Mouse (Mus musculus): ENCODE results near the gene Gm42688. TPM values are rescaled to one million over a fixed set of nuclear protein-coding genes. Genes with fewer than 3 reads are reported as not detected.
"Not testable (repeated sequence)": the region's sequence is repeated elsewhere in the genome, so short reads cannot be mapped to it uniquely, and the experiment has no call there.

The Gm42688 gene
- polyA plus RNA-seq, 1 experiment: 1.9 TPM

- Histone ChIP-seq H3K4me1 (ENCODE audit: control insufficient read depth, insufficient read depth, low read length) (peaks cover 18% of the 10 kb centered on the region), H3K4me3 (ENCODE audit: insufficient read depth, low read length) (no peak overlapping the region), H3K27ac (ENCODE audit: insufficient read depth, low read length) (no peak overlapping the region)
- TF ChIP-seq CTCF (IDR thresholded peaks at IDR 0.05; ENCODE audit: borderline replicate concordance, insufficient read depth, low read length) (no peak), POLR2A (IDR thresholded peaks at IDR 0.05; ENCODE audit: low read depth, low read length) (no peak)
Measured at GRCm38 (mm10) chr6:83147280-83147679, 45.9 kb downstream of the Gm42688 start.

GRCm38 (mm10) chr6:83151721-83152120, 50.3 kb downstream of the Gm42688 start:
- Histone ChIP-seq H3K4me1 (ENCODE audit: control insufficient read depth, insufficient read depth, low read length) (no peaks in the 10 kb centered on the region; the same call in 1 of the 2 replicates), H3K4me3 (ENCODE audit: insufficient read depth, low read length) (no peak overlapping the region), H3K27ac (ENCODE audit: insufficient read depth, low read length) (no peak overlapping the region)
- no peak for TF ChIP-seq CTCF (IDR thresholded peaks at IDR 0.05; ENCODE audit: borderline replicate concordance, insufficient read depth, low read length)
- TF ChIP-seq POLR2A (IDR thresholded peaks at IDR 0.05; ENCODE audit: low read depth, low read length): no peak

DNA sequence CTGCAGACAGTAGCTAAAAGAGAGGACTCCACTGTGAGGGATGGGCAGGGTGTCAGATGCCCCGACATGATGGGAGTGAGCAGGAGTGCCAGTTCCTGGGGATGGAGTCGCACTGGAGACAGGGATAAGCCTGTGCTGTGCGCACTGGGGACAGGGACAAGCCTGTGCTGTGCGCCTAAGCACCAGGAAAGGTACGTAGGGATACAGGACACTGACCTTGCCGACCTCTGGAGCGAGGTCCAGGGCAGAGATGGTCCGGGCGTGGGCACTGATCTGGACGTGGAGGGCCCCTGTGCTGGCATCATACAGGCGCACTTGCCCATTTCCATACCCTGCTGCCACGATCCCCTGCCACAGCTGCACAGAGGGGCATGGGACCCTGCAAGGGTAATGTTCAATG, 51.6 kb downstream of the Gm42688 start:
- no peak for TF ChIP-seq CTCF (IDR thresholded peaks at IDR 0.05; ENCODE audit: borderline replicate concordance, insufficient read depth, low read length)
- H3K4me3 ChIP-seq (ENCODE audit: insufficient read depth, low read length): no peak overlapping the region
- H3K27ac ChIP-seq (ENCODE audit: insufficient read depth, low read length): no peak overlapping the region
- H3K4me1 ChIP-seq (ENCODE audit: control insufficient read depth, insufficient read depth, low read length): no peaks in the 10 kb centered on the region

DNA sequence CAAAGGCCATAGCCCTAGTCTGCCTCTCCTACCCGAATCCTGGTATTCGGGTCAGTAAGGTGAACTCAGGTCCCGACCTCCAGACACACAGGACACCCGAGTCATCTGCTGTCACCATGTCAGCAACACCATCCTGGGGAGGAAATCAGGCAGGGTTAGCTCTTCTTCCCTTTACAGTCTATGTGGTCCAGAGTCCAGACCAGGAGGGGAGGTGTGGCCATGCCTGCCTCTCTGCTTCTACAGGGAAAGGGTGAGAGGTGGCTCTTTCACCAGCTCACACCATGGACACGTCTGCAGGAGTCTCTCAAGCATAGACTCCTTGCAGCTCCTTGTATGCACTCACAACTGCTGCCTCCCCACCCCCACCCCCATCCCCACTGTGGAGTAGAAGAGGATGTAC, 52.1 kb downstream of the Gm42688 start:
- Histone ChIP-seq H3K4me3 (ENCODE audit: insufficient read depth, low read length) (no peak overlapping the region), H3K4me1 (ENCODE audit: control insufficient read depth, insufficient read depth, low read length) (no peaks in the 10 kb centered on the region), H3K27ac (ENCODE audit: insufficient read depth, low read length) (no peak overlapping the region)
- TF ChIP-seq POLR2A (IDR thresholded peaks at IDR 0.05; ENCODE audit: low read depth, low read length): no peak

- H3K4me3 ChIP-seq (ENCODE audit: insufficient read depth, low read length): peak overlapping the region; percentile 59
- TF ChIP-seq POLR2A (IDR thresholded peaks at IDR 0.05; ENCODE audit: low read depth, low read length) (no peak), CTCF (IDR thresholded peaks at IDR 0.05; ENCODE audit: borderline replicate concordance, insufficient read depth, low read length) (no peak)
- no peak overlapping the region for H3K27ac ChIP-seq (ENCODE audit: insufficient read depth, low read length)
- no peaks in the 10 kb centered on the region for H3K4me1 ChIP-seq (ENCODE audit: control insufficient read depth, insufficient read depth, low read length)
Measured at GRCm38 (mm10) chr6:83155552-83156238, 54.3 kb downstream of the Gm42688 start.

GRCm38 (mm10) chr6:83156259-83156684, 54.9 kb downstream of the Gm42688 start, which contains the start of the genes Wdr54 and 1700003E16Rik:
Wdr54 (minus strand) TSS chr6:83156397.
1700003E16Rik (plus strand) TSS chr6:83156404.
- no peaks in the 10 kb centered on the region for H3K4me1 ChIP-seq (ENCODE audit: control insufficient read depth, insufficient read depth, low read length)
- no peak within 1 kb of the TSS for H3K27ac ChIP-seq (ENCODE audit: insufficient read depth, low read length)
- peak within 1 kb of the TSS; percentile 59 for H3K4me3 ChIP-seq (ENCODE audit: insufficient read depth, low read length)
- TF ChIP-seq POLR2A (IDR thresholded peaks at IDR 0.05; ENCODE audit: low read depth, low read length) (peak; percentile 67), CTCF (IDR thresholded peaks at IDR 0.05; ENCODE audit: borderline replicate concordance, insufficient read depth, low read length) (no peak)

DNA sequence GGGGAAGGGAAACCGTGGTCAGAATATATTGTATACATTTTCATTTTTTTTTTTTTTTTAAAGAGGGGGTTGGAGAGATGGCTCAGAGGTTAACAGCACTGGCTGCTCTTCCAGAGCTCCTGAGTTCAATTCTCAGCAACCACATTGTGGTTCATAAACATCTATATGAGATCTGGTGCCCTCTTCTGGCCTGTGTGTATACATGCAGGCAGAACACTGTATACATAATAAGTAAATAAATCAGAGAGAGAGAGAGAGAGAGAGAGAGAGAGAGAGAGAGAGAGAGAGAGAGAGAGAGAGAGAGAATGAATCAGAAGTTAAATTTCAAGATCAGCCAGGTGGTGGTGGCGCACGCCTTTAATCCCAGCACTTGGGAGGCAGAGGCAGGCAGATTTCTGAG, 58.0 kb downstream of the Gm42688 start:
- not testable (repeated sequence) for H3K4me3 ChIP-seq (ENCODE audit: insufficient read depth, low read length); H3K27ac ChIP-seq (ENCODE audit: insufficient read depth, low read length); H3K4me1 ChIP-seq (ENCODE audit: control insufficient read depth, insufficient read depth, low read length)

Other genes starting within 250 kb of the Gm42688 start
- gene Sema4f, start 161.8 kb upstream of the Gm42688 start, polyA plus RNA-seq (2011; ENCODE audit: insufficient read length, low read depth, missing spikeins): 1.3 and 2.7 TPM in 2 replicates
- gene M1ap, start 154.7 kb upstream of the Gm42688 start, polyA plus RNA-seq (2011; ENCODE audit: insufficient read length, low read depth, missing spikeins): 0.78 TPM in 1 of 2 replicates, not detected in the other
- 37.9 and 56.4 TPM in 2 replicates for gene Dok1, start 68.1 kb upstream of the Gm42688 start, polyA plus RNA-seq (2011; ENCODE audit: insufficient read length, low read depth, missing spikeins)
- gene Loxl3, start 67.4 kb upstream of the Gm42688 start, polyA plus RNA-seq (2011; ENCODE audit: insufficient read length, low read depth, missing spikeins): 124 and 241 TPM in 2 replicates
- gene Aup1, start 47.1 kb upstream of the Gm42688 start, polyA plus RNA-seq (2011; ENCODE audit: insufficient read length, low read depth, missing spikeins): 129 and 133 TPM in 2 replicates
- gene Htra2, start 46.3 kb upstream of the Gm42688 start, polyA plus RNA-seq (2011; ENCODE audit: insufficient read length, low read depth, missing spikeins): 56.3 and 60.8 TPM in 2 replicates
- 0.25 and 0.84 TPM in 2 replicates for gene Dqx1, start 43.8 kb upstream of the Gm42688 start, polyA plus RNA-seq (2011; ENCODE audit: insufficient read length, low read depth, missing spikeins)
- not detected in 2 replicates for gene Tlx2, start 31.3 kb upstream of the Gm42688 start, polyA plus RNA-seq (2011; ENCODE audit: insufficient read length, low read depth, missing spikeins)
- gene Pcgf1, start 23.7 kb upstream of the Gm42688 start, polyA plus RNA-seq (2011; ENCODE audit: insufficient read length, low read depth, missing spikeins): 12.1 and 15.2 TPM in 2 replicates
- not detected in 2 replicates for gene Lbx2, start 15.2 kb upstream of the Gm42688 start, polyA plus RNA-seq (2011; ENCODE audit: insufficient read length, low read depth, missing spikeins)
- 0.60 TPM in 1 of 2 replicates, not detected in the other for gene Ccdc142, start within 50 bp of the Gm42688 start, polyA plus RNA-seq (2011; ENCODE audit: insufficient read length, low read depth, missing spikeins)
- gene Mrpl53, start 7.4 kb downstream of the Gm42688 start, polyA plus RNA-seq (2011; ENCODE audit: insufficient read length, low read depth, missing spikeins): 41.9 and 42.7 TPM in 2 replicates
- gene Mogs, start 13.9 kb downstream of the Gm42688 start, polyA plus RNA-seq (2011; ENCODE audit: insufficient read length, low read depth, missing spikeins): 28.0 TPM in 2 replicates
- 37.3 and 44.5 TPM in 2 replicates for gene Wbp1, start 19.9 kb downstream of the Gm42688 start, polyA plus RNA-seq (2011; ENCODE audit: insufficient read length, low read depth, missing spikeins)
- 6.6 and 7.4 TPM in 2 replicates for gene Ino80b, start 23.8 kb downstream of the Gm42688 start, polyA plus RNA-seq (2011; ENCODE audit: insufficient read length, low read depth, missing spikeins)
- 13.4 and 15.4 TPM in 2 replicates for gene Rtkn, start 33.8 kb downstream of the Gm42688 start, polyA plus RNA-seq (2011; ENCODE audit: insufficient read length, low read depth, missing spikeins)
- 5.4 TPM in 2 replicates for gene Wdr54, start 54.8 kb downstream of the Gm42688 start, polyA plus RNA-seq (2011; ENCODE audit: insufficient read length, low read depth, missing spikeins)
- gene 1700003E16Rik, start 54.8 kb downstream of the Gm42688 start, polyA plus RNA-seq (2011; ENCODE audit: insufficient read length, low read depth, missing spikeins): 0.51 and 0.70 TPM in 2 replicates
- 92.5 and 98.8 TPM in 2 replicates for gene Dctn1, start 64.3 kb downstream of the Gm42688 start, polyA plus RNA-seq (2011; ENCODE audit: insufficient read length, low read depth, missing spikeins)
- not detected in 2 replicates for gene Slc4a5, start 118.2 kb downstream of the Gm42688 start, polyA plus RNA-seq (2011; ENCODE audit: insufficient read length, low read depth, missing spikeins)
- 123 and 138 TPM in 2 replicates for gene Mthfd2, start 224.3 kb downstream of the Gm42688 start, polyA plus RNA-seq (2011; ENCODE audit: insufficient read length, low read depth, missing spikeins)
- 139 and 148 TPM in 2 replicates for gene Mob1a, start 224.4 kb downstream of the Gm42688 start, polyA plus RNA-seq (2011; ENCODE audit: insufficient read length, low read depth, missing spikeins)
- 86.0 and 88.1 TPM in 2 replicates for gene Bola3, start 247.5 kb downstream of the Gm42688 start, polyA plus RNA-seq (2011; ENCODE audit: insufficient read length, low read depth, missing spikeins)